Mouse (Mus musculus): Measurements from ENCODE around the gene Numb.

DNA sequence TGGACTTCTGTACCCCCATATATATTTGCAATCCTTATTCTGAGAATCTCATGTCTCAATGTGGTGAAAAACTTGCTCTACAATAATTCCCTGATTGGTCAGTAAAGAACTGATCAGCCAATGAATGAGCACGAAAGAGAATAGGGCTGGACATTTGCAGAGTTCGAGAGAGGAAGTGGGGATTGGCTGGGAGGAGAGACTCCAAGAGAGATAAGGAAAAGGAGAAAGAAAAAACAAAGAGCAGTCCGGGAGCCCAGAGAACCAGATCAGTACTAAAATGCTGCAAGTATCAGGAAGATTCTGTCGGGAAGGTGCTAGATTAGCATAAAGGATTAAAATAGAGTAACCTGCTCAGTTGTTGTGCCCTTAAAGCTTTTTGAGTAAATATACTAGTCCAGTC, 27.3 kb upstream of the Numb start:
- TF ChIP-seq CTCF (IDR thresholded peaks at IDR 0.05; ENCODE audit: control insufficient read depth, insufficient read depth, insufficient replicate concordance, low read depth, low read length) (no peak), POLR2A (IDR thresholded peaks at IDR 0.05; ENCODE audit: control insufficient read depth, low read depth, low read length) (no peak)

All from testis, adult 2 months (tissue).